Mouse (Mus musculus) stomach, adult 2 months (tissue): Measurements from ENCODE around the gene Olfr1360. TPM values are rescaled to one million over a fixed set of nuclear protein-coding genes. Genes with fewer than 3 reads are reported as not detected.

Source experiments
- polyA plus RNA-seq: library from polyadenylated mRNA; depleted of rRNA; stranded (reverse); fragments of >200 nt; gene quantifications from 2 replicates; pipeline ENCODE4 v1.2.3, GENCODE M21; 2012; rRNA removed

Olfr1360 gene
- polyA plus RNA-seq, result not detected in 2 replicates

DNA sequence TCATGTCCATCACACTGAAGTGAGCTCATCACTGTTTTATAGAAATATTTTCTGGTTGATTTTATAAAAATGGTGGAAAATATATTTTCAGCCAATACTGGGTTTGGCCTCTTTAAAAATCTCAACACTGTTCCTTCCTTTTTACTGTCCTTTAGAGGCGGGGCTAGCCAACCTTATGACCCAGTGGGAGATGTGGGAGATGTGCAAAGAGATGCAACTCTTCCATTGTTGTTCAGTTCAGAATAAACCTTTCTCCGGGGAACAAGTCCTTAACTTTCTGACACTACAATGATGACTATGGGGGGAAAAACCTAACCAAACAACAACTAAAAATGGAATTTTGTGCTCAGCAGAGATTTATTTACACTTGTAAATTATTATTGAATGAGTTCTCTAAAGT is at the start of gene Olfr1360:
Olfr1360 (minus strand) TSS at position 101 of the 400 bp plus-strand sequence.

GRCm38 (mm10) chr13:21721757-21722372 is 44.7 kb upstream of the Olfr1360 start, which contains the start of gene Hist1h2bm:
Gene Hist1h2bm (plus strand): TSS chr13:21722044.

DNA sequence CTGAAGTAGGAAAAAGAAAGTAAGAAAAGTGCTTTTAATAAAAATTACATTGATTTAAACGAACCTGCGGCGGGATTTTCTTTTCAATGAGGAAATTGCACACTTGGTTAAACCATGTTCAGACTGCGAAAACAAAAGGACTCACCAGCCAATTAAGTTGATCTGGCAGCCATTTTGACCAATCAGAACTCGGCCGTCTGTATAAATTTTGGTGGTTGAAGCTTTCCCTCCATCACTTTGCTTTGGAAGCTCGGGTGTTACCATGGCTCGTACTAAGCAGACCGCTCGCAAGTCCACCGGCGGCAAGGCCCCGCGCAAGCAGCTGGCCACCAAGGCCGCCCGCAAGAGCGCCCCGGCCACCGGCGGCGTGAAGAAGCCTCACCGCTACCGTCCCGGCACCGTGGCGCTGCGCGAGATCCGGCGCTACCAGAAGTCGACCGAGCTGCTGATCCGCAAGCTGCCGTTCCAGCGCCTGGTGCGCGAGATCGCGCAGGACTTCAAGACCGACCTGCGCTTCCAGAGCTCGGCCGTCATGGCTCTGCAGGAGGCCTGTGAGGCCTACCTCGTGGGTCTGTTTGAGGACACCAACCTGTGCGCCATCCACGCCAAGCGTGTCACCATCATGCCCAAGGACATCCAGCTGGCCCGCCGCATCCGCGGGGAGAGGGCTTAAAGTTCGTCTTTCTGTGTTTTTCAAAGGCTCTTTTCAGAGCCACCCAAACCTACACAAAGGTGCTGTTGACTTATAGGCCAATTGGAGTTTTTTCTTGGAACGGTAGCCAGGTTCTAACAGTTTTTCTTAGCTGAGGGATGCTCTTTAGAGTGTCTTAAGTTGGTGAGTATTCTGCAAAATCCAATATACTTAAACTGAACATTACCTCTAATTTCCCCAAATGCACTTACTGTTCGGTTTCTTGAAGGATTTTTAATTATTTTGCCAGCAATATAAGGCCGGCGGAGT is 40.5 kb upstream of the Olfr1360 start, which contains the start of gene Hist1h3h:
Hist1h3h (plus strand) TSS at position 263 of the 961 bp plus-strand sequence.

DNA sequence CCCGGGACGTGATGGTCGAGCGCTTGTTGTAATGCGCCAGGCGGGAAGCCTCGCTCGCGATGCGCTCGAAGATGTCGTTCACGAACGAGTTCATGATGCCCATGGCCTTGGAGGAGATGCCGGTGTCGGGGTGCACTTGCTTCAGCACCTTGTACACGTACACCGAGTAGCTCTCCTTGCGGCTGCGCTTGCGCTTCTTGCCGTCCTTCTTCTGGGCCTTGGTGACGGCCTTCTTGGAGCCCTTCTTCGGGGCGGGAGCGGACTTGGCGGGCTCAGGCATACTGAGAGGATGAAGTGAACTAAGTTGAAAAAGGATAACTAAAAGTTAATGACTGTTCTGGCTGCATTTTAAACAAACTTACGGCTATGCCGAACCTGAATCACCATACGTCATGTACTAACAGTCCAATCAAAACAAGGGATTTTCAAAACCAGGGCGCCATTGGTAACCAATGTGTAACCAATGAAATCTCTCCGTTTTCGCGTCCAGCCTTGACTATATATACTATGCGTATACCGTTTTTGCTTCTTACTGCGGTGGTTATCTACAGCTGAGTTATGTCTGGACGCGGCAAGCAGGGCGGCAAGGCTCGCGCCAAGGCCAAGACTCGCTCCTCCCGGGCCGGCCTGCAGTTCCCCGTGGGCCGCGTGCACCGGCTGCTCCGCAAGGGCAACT is 38.8 kb upstream of the Olfr1360 start, which contains the start of the genes Hist1h2bl and Hist1h2ai:
Hist1h2bl (minus strand) TSS at position 280 of the 676 bp plus-strand sequence.
Hist1h2ai (plus strand) TSS at position 559 of the 676 bp plus-strand sequence.

GRCm38 (mm10) chr13:21697811-21698210 is 20.6 kb upstream of the Olfr1360 start, which contains the start of gene Olfr1359:
Gene Olfr1359 (plus strand): TSS chr13:21698111.

DNA sequence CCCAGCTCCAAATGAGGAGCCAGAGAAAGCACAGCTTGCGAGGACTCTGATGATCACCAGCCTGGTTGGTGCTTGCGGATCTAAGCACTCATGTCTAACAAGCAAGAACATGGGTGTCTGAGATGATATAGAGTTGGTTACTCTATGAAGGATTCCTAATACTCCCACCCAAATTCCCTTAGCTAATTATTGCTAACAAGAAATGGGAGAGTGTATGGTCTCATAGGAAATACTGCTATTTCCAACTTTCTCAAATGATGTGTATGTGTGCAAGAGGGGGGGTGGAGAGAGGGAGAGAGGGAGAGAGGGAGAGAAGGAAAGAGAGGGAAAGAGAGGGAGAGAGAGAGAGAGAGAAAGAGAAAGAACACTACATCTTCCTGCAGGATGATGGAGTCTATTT is 13.9 kb downstream of the Olfr1360 start, which contains the start of gene Olfr1361:
Olfr1361 (minus strand) TSS at position 101 of the 400 bp plus-strand sequence.

DNA sequence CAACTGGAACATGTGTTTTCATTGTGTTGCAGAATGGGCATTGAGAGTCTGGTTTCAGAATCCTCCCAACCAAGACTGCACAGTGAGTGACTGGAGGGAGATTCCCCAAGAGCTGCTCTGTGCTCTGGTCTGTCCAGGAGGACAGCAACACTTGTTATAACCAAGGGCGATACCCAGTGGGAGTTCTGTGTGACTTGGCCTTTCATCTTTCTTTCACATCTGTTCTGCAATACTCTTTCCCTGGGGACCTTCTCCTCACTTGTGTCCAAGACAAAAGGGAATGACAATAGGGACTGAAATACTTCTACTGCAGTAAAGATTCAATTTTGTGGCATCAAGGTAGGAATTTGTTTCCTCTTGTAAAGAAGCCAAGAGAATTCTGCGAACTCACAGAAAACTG is 34.8 kb downstream of the Olfr1360 start, which contains the start of gene Olfr11:
Olfr11 (minus strand) TSS at position 101 of the 400 bp plus-strand sequence.

Other genes with a start within 250 kb of the Olfr1360 start
- gene Pgbd1, start 236.3 kb downstream of the Olfr1360 start, polyA plus RNA-seq, result 0.15 TPM in 1 of 2 replicates, not detected in the other
- 0.71 and 1.9 TPM in 2 replicates for gene Zscan26, start 223.7 kb downstream of the Olfr1360 start, polyA plus RNA-seq
- 0.08 and 0.15 TPM in 2 replicates for gene Nkapl, start 208.9 kb downstream of the Olfr1360 start, polyA plus RNA-seq
- gene Zkscan4, start 198.5 kb downstream of the Olfr1360 start, polyA plus RNA-seq, result 0.05 and 0.26 TPM in 2 replicates
- gene Gm10065, start 198.0 kb downstream of the Olfr1360 start, polyA plus RNA-seq, result not detected in 2 replicates
- gene AK157302, start 182.2 kb downstream of the Olfr1360 start, polyA plus RNA-seq, result not detected in 2 replicates
- gene Gm11273, start 176.0 kb downstream of the Olfr1360 start, polyA plus RNA-seq, result 17.8 and 21.1 TPM in 2 replicates
- gene Zkscan8, start 146.3 kb downstream of the Olfr1360 start, polyA plus RNA-seq, result 0.41 and 0.57 TPM in 2 replicates
- not detected in 2 replicates for gene Olfr1366, start 134.6 kb downstream of the Olfr1360 start, polyA plus RNA-seq
- not detected in 2 replicates for gene Olfr1535, start 117.5 kb downstream of the Olfr1360 start, polyA plus RNA-seq
- gene Olfr1364, start 95.6 kb downstream of the Olfr1360 start, polyA plus RNA-seq, result not detected in 2 replicates
- gene Olfr1362, start 63.4 kb downstream of the Olfr1360 start, polyA plus RNA-seq, result not detected in 2 replicates
- gene Olfr11, start 34.9 kb downstream of the Olfr1360 start, polyA plus RNA-seq, result not detected in 2 replicates
- gene Olfr1361, start 14.0 kb downstream of the Olfr1360 start, polyA plus RNA-seq, result not detected in 2 replicates
- gene Olfr1359, start 20.7 kb upstream of the Olfr1360 start, polyA plus RNA-seq, result not detected in 2 replicates
- gene Hist1h2bl, start 38.7 kb upstream of the Olfr1360 start, polyA plus RNA-seq, result 2.0 and 2.3 TPM in 2 replicates
- gene Hist1h2ai, start 39.0 kb upstream of the Olfr1360 start, polyA plus RNA-seq, result 10.0 and 28.4 TPM in 2 replicates
- gene Hist1h3h, start 40.3 kb upstream of the Olfr1360 start, polyA plus RNA-seq, result 30.9 and 34.4 TPM in 2 replicates
- gene Hist1h2bm, start 44.6 kb upstream of the Olfr1360 start, polyA plus RNA-seq, result 0.27 and 2.2 TPM in 2 replicates
- gene Hist1h4j, start 57.7 kb upstream of the Olfr1360 start, polyA plus RNA-seq, result 1.6 and 2.1 TPM in 2 replicates
- 4.7 and 8.7 TPM in 2 replicates for gene Hist1h4k, start 73.1 kb upstream of the Olfr1360 start, polyA plus RNA-seq
- 8.2 and 14.0 TPM in 2 replicates for gene Hist1h2ak, start 76.4 kb upstream of the Olfr1360 start, polyA plus RNA-seq
- 1.2 and 4.2 TPM in 2 replicates for gene Hist1h2bn, start 76.7 kb upstream of the Olfr1360 start, polyA plus RNA-seq
- 0.24 TPM in 1 of 2 replicates, not detected in the other for gene Hist1h1b, start 103.2 kb upstream of the Olfr1360 start, polyA plus RNA-seq
- 19.2 and 38.0 TPM in 2 replicates for gene Hist1h3i, start 106.0 kb upstream of the Olfr1360 start, polyA plus RNA-seq
- gene Hist1h2an, start 109.8 kb upstream of the Olfr1360 start, polyA plus RNA-seq, result 1.5 and 14.1 TPM in 2 replicates
- 0.90 TPM in 1 of 2 replicates, not detected in the other for gene Hist1h2bp, start 110.1 kb upstream of the Olfr1360 start, polyA plus RNA-seq
- 6.4 and 9.3 TPM in 2 replicates for gene Hist1h2bq, start 132.8 kb upstream of the Olfr1360 start, polyA plus RNA-seq
- gene Hist1h2ao, start 133.1 kb upstream of the Olfr1360 start, polyA plus RNA-seq, result not detected in 2 replicates
- gene Hist1h4m, start 134.3 kb upstream of the Olfr1360 start, polyA plus RNA-seq, result not detected in 2 replicates
- 4.8 and 6.7 TPM in 2 replicates for gene Hist1h4n, start 154.8 kb upstream of the Olfr1360 start, polyA plus RNA-seq
- gene Hist1h2ap, start 156.1 kb upstream of the Olfr1360 start, polyA plus RNA-seq, result 121 and 393 TPM in 2 replicates
- 6.9 and 8.0 TPM in 2 replicates for gene Hist1h2br, start 156.3 kb upstream of the Olfr1360 start, polyA plus RNA-seq